Mouse (Mus musculus): ENCODE measurements around the gene Zmiz1. TPM values are rescaled to one million over a fixed set of nuclear protein-coding genes. Genes with fewer than 3 reads are reported as not detected.

The Zmiz1 gene
- total and polyA plus RNA-seq, 3 experiments = 3.7 to 45.8 (median 11.1) TPM

GRCm38 (mm10) chr14:25599934-25600333 lies 140.9 kb downstream of the Zmiz1 start:
- H3K4me1 ChIP-seq (ENCODE audit: control insufficient read depth in 1 of 2, insufficient read depth in 2 of 2) = peaks cover 4 to 73% of the 10 kb centered on the region in 2 experiments; a peak in 3 of 4 replicates
- in situ Hi-C loops (cut with MboI; ENCODE audit: low pct_ligation_motif_present, low pct_unique_long_range_greater_than_20kb, low sequenced_read_pairs) = loop anchor here (25.0 kb wide), 1 partner anchor 1113 kb away; the partner anchor contains the start of genes Polr3a and Rps24
- H3K9ac ChIP-seq (ENCODE audit: insufficient read depth, low read depth) = no peak overlapping the region
- peaks cover 30 to 58% of the 10 kb centered on the region in 2 experiments for H3K36me3 ChIP-seq (replicated peaks in 1 of 2; ENCODE audit: control insufficient read depth in 1 of 2, insufficient read depth in 1 of 2, low read length in 1 of 2)
- dilution Hi-C loops (cut with MboI; ENCODE audit: extremely low pct_ligation_motif_present, extremely low pct_unique_long_range_greater_than_20kb, low sequenced_read_pairs) = no loop called here
- H3K27me3 ChIP-seq (replicated peaks) = no peaks in the 10 kb centered on the region
- no peak for DNase-seq (ENCODE audit: extremely low read depth)
- H3K4me3 ChIP-seq (replicated peaks in 1 of 3; ENCODE audit: low read depth in 2 of 3, low read length in 2 of 3, poor library complexity in 1 of 3) = no peak overlapping the region
- no peak overlapping the region for H3K27ac ChIP-seq (ENCODE audit: insufficient read depth, low read depth)
- no peaks in the 10 kb centered on the region for H3K79me2 ChIP-seq (replicated peaks; ENCODE audit: control insufficient read depth, extremely low read depth, insufficient read depth, poor library complexity, severe bottlenecking)
- no peaks in the 10 kb centered on the region for H3K9me3 ChIP-seq (replicated peaks; ENCODE audit: low read length)
- H3K4me2 ChIP-seq (ENCODE audit: insufficient read depth, low read depth, poor library complexity, severe bottlenecking) = no peak overlapping the region
- TF ChIP-seq TCF12 (IDR thresholded peaks at IDR 0.05; ENCODE audit: low read depth, low read length) (no peak), JUND (conservative IDR thresholded peaks at IDR 0.05; ENCODE audit: low read depth, low read length) (no peak), PAX5 (IDR thresholded peaks at IDR 0.05; ENCODE audit: low read length) (no peak), ZC3H11A (IDR thresholded peaks at IDR 0.05; ENCODE audit: low read depth, low read length) (no peak), RCOR1 (conservative IDR thresholded peaks at IDR 0.05; ENCODE audit: low read depth, low read length) (no peak)

- H3K79me2 ChIP-seq (replicated peaks; ENCODE audit: control insufficient read depth, extremely low read depth, insufficient read depth, poor library complexity, severe bottlenecking) = no peaks in the 10 kb centered on the region
- dilution Hi-C loops (cut with MboI; ENCODE audit: extremely low pct_ligation_motif_present, extremely low pct_unique_long_range_greater_than_20kb, low sequenced_read_pairs) (no loop called here), in situ Hi-C loops (cut with MboI; ENCODE audit: low pct_ligation_motif_present, low pct_unique_long_range_greater_than_20kb, low sequenced_read_pairs) (loop anchor here (25.0 kb wide), 1 partner anchor 1113 kb away; the partner anchor contains the start of genes Polr3a and Rps24)
- peak; percentile 85 for DNase-seq (ENCODE audit: extremely low read depth)
- peaks cover 27 to 58% of the 10 kb centered on the region in 2 experiments for H3K36me3 ChIP-seq (replicated peaks in 1 of 2; ENCODE audit: control insufficient read depth in 1 of 2, insufficient read depth in 1 of 2, low read length in 1 of 2)
- TF ChIP-seq SMC3 (IDR thresholded peaks at IDR 0.05; ENCODE audit: low read depth, low read length) (no peak), E2F4 (IDR thresholded peaks at IDR 0.05; ENCODE audit: insufficient replicate concordance, low read depth, low read length) (no peak), BHLHE40 (IDR thresholded peaks at IDR 0.05; ENCODE audit: low read depth, low read length) (0 out of 2 replicates have a peak, but pooled peaks have one; percentile 30), ELF1 (IDR thresholded peaks at IDR 0.05; ENCODE audit: low read depth, low read length) (0 out of 2 replicates have a peak, but pooled peaks have one; percentile 26), EP300 (IDR thresholded peaks at IDR 0.05; ENCODE audit: low read length) (0 out of 2 replicates have a peak, but pooled peaks have one; percentile 26), IRF4 (IDR thresholded peaks at IDR 0.05; ENCODE audit: low read depth, low read length) (peak; percentile 33; the same call in 1 of the 2 replicates), TCF12 (IDR thresholded peaks at IDR 0.05; ENCODE audit: low read depth, low read length) (peak; percentile 38; the same call in 1 of the 2 replicates), CTCF (conservative IDR thresholded peaks at IDR 0.05 in 1 of 2, IDR thresholded peaks at IDR 0.05 in 1 of 2; ENCODE audit: low read depth in 2 of 2, low read length in 2 of 2) (no peak), TBP (conservative IDR thresholded peaks at IDR 0.05; ENCODE audit: low read depth, low read length) (0 out of 2 replicates have a peak, but pooled peaks have one; percentile 53), GABPA (IDR thresholded peaks at IDR 0.05; ENCODE audit: insufficient replicate concordance, low read depth, low read length) (no peak), ETS1 (conservative IDR thresholded peaks at IDR 0.05; ENCODE audit: low read depth, low read length) (peak; percentile 37)
- no peak overlapping the region for H3K4me3 ChIP-seq (replicated peaks in 1 of 3; ENCODE audit: low read depth in 2 of 3, low read length in 2 of 3, poor library complexity in 1 of 3)
- H3K27me3 ChIP-seq (replicated peaks) = no peaks in the 10 kb centered on the region
- H3K9ac ChIP-seq (ENCODE audit: insufficient read depth, low read depth) = no peak overlapping the region
- no peaks in the 10 kb centered on the region for H3K9me3 ChIP-seq (replicated peaks; ENCODE audit: low read length)
- H3K27ac ChIP-seq (ENCODE audit: insufficient read depth, low read depth) = no peak overlapping the region
- H3K4me2 ChIP-seq (ENCODE audit: insufficient read depth, low read depth, poor library complexity, severe bottlenecking) = no peak overlapping the region
- H3K4me1 ChIP-seq (ENCODE audit: control insufficient read depth in 1 of 2, insufficient read depth in 2 of 2) = peaks cover 2 to 69% of the 10 kb centered on the region in 2 experiments; a peak in 2 of 4 replicates
These were observed 141.4 kb downstream of the Zmiz1 start for GRCm38 (mm10) chr14:25600358-25600757.

Measured in CH12.LX (cell line).